Mouse (Mus musculus) myocyte (in vitro differentiated cells): Measurements from ENCODE around the gene Dhx32. TPM values are rescaled to one million over a fixed set of nuclear protein-coding genes. Genes with fewer than 3 reads are reported as not detected.
"Not testable (repeated sequence)": the region's sequence is repeated elsewhere in the genome, so short reads cannot be mapped to it uniquely, and the experiment has no call there.

ENCODE experiments used
- H3K27me3 ChIP-seq: one replicate; pipeline ENCODE4 v1.6.1; 2011; ENCODE audit not compliant: control insufficient read depth, insufficient read depth, insufficient read length
- H3K36me3 ChIP-seq: one replicate; pipeline ENCODE4 v1.6.1; 2011; ENCODE audit not compliant: control insufficient read depth, insufficient read depth
- H3K4me2 ChIP-seq: one replicate; pipeline ENCODE4 v1.6.1; 2011; ENCODE audit warnings: low read depth, control low read depth
- H3K4me3 ChIP-seq: one replicate; pipeline ENCODE4 v1.5.1; 2011; ENCODE audit warnings: mild to moderate bottlenecking, control low read depth, moderate library complexity
- H3K79me2 ChIP-seq: one replicate; pipeline ENCODE4 v1.6.1; 2011; ENCODE audit not compliant: control insufficient read depth, insufficient read depth
- H3ac ChIP-seq: one replicate; pipeline ENCODE4 v1.6.1; 2011; ENCODE audit not compliant: control insufficient read depth, insufficient read length
- CEBPB ChIP-seq: IDR thresholded peaks from 2 replicates; pipeline ENCODE4 v1.6.1; 2011; ENCODE audit warnings: mild to moderate bottlenecking, moderate library complexity; ENCODE audit not compliant: poor library complexity, insufficient read depth, severe bottlenecking
- E2F4 ChIP-seq: IDR thresholded peaks from one replicate; pipeline ENCODE4 v1.6.1; 2011; ENCODE audit warnings: mild to moderate bottlenecking, control low read depth, moderate library complexity; ENCODE audit not compliant: insufficient read depth
- MAX ChIP-seq: IDR thresholded peaks from one replicate; pipeline ENCODE4 v1.6.1; 2011; ENCODE audit warnings: low read depth, mild to moderate bottlenecking, control low read depth
- MYOD1 ChIP-seq, 3 experiments: IDR thresholded peaks; one replicate each; pipeline ENCODE4 v1.6.1; 2011; ENCODE audit warnings: control low read depth in 2 of 3, low read depth in 2 of 3, mild to moderate bottlenecking in 2 of 3, moderate library complexity in 1 of 3; ENCODE audit not compliant: insufficient read length in 2 of 3, control insufficient read depth in 1 of 3
- MYOG ChIP-seq, 3 experiments: IDR thresholded peaks; one replicate each; pipeline ENCODE4 v1.6.1; 2011; ENCODE audit warnings: control low read depth in 2 of 3, low read depth in 2 of 3, mild to moderate bottlenecking in 2 of 3; ENCODE audit not compliant: insufficient read length in 2 of 3, control insufficient read depth in 1 of 3, insufficient read depth in 1 of 3
- POLR2A ChIP-seq: IDR thresholded peaks from one replicate; pipeline ENCODE4 v1.6.1; 2011; ENCODE audit warnings: low read depth, mild to moderate bottlenecking, control low read depth, moderate library complexity; ENCODE audit not compliant: insufficient read length
- POLR2AphosphoS2 ChIP-seq: IDR thresholded peaks from one replicate; pipeline ENCODE4 v1.6.1; 2011; ENCODE audit warnings: low read depth, control low read depth; ENCODE audit not compliant: insufficient read length
- REST ChIP-seq: IDR thresholded peaks from one replicate; pipeline ENCODE4 v1.6.1; 2011; ENCODE audit warnings: mild to moderate bottlenecking, control low read depth, moderate library complexity; ENCODE audit not compliant: insufficient read depth, insufficient read length
- SRF ChIP-seq: IDR thresholded peaks from one replicate; pipeline ENCODE4 v1.6.1; 2011; ENCODE audit warnings: low read depth; ENCODE audit not compliant: control insufficient read depth, insufficient read length
- TCF12 ChIP-seq: IDR thresholded peaks from one replicate; pipeline ENCODE4 v1.6.1; 2011; ENCODE audit warnings: mild to moderate bottlenecking, control low read depth; ENCODE audit not compliant: poor library complexity, insufficient read depth, severe bottlenecking
- TCF3 ChIP-seq: IDR thresholded peaks from one replicate; pipeline ENCODE4 v1.6.1; 2011; ENCODE audit warnings: low read depth, control low read depth; ENCODE audit not compliant: insufficient read length
- USF1 ChIP-seq: IDR thresholded peaks from one replicate; pipeline ENCODE4 v1.6.1; 2011; ENCODE audit warnings: low read depth, mild to moderate bottlenecking, control low read depth, moderate library complexity
- polyA plus RNA-seq: library from polyadenylated mRNA; unstranded; fragments of >200 nt; fragmentation: generic; extraction: Trizol; gene quantifications from one replicate; pipeline ENCODE4 v1.2.1, GENCODE M21; 2012; ENCODE audit warnings: missing spikeins

The Dhx32 gene
- polyA plus RNA-seq, 1 experiment: 31.9 TPM

DNA sequence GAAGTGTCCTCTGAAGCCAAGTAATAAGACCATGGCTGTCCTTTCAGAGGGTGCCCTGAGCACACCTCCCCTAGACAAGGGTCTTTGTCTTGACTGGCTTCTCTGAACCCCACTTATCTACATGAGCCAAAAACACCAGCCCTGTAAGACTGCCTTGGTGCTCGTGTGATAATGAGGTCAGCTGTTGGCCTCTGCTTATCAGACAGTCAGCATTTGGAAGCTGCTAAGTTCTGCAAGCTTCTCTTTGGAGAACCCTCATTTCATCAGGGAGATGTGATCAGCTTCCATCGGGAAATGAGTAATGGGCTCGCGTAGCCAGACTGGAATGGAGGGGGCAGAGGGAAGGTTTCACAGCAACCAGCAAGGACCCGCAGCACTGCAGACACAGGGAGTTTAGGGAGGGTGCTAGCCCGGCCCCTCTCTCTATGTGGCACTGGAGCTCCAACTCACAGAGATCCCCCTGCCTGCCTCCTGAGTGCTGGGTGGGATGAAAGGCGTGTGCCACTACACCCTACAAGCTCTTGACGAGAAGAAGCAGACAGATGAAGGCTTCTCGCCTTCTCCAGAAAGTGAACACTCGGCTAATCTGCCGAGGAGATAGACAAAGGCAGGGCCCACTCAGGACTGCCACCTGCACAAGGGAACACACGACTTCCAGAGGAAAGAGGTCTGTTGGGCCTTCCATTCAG lies 84.4 kb downstream of the Dhx32 start:
- no peak overlapping the region for H3K4me3 ChIP-seq
- H3K79me2 ChIP-seq: no peaks in the 10 kb centered on the region
- no peaks in the 10 kb centered on the region for H3K36me3 ChIP-seq
- no peak overlapping the region for H3K4me2 ChIP-seq
- TF ChIP-seq REST: no peak
- no peak for TF ChIP-seq MAX
- no peak for TF ChIP-seq E2F4
- TF ChIP-seq SRF: no peak
- TF ChIP-seq MYOD1 (IDR thresholded peaks at IDR 0.05; ENCODE audit: control insufficient read depth in 1 of 3, insufficient read length in 2 of 3, low read depth in 2 of 3): no peak
- no peak for TF ChIP-seq POLR2AphosphoS2
- TF ChIP-seq TCF3: no peak
- no peak for TF ChIP-seq CEBPB
- TF ChIP-seq USF1: no peak
- TF ChIP-seq TCF12: no peak
- TF ChIP-seq MYOG (IDR thresholded peaks at IDR 0.05; ENCODE audit: control insufficient read depth in 1 of 3, insufficient read depth in 1 of 3, insufficient read length in 2 of 3, low read depth in 2 of 3): no peak
- TF ChIP-seq POLR2A: no peak
- no peaks in the 10 kb centered on the region for H3K27me3 ChIP-seq
- H3ac ChIP-seq: no peak overlapping the region

GRCm38 (mm10) chr7:133685644-133686043 lies 96.9 kb downstream of the Dhx32 start:
- H3K4me3 ChIP-seq, H3K4me2 ChIP-seq, H3ac ChIP-seq, H3K27me3 ChIP-seq, H3K79me2 ChIP-seq: not testable (repeated sequence)
- H3K36me3 ChIP-seq: peaks cover 12% of the 10 kb centered on the region
- peak; percentile 58 for TF ChIP-seq POLR2AphosphoS2
- TF ChIP-seq POLR2A: peak; percentile 25

- Histone ChIP-seq H3K36me3 (peaks cover 12% of the 10 kb centered on the region), H3K4me2 (no peak overlapping the region), H3K27me3 (no peaks in the 10 kb centered on the region), H3K4me3 (no peak overlapping the region), H3K79me2 (no peaks in the 10 kb centered on the region), H3ac (no peak overlapping the region)
- TF ChIP-seq MAX (no peak), SRF (no peak), MYOG (IDR thresholded peaks at IDR 0.05; ENCODE audit: control insufficient read depth in 1 of 3, insufficient read depth in 1 of 3, insufficient read length in 2 of 3, low read depth in 2 of 3) (no peak), POLR2A (no peak), USF1 (no peak), E2F4 (no peak), CEBPB (no peak), MYOD1 (IDR thresholded peaks at IDR 0.05; ENCODE audit: control insufficient read depth in 1 of 3, insufficient read length in 2 of 3, low read depth in 2 of 3) (no peak), TCF12 (no peak), TCF3 (no peak), REST (no peak), POLR2AphosphoS2 (no peak)
These were observed 97.8 kb downstream of the Dhx32 start for GRCm38 (mm10) chr7:133684701-133685100.

DNA sequence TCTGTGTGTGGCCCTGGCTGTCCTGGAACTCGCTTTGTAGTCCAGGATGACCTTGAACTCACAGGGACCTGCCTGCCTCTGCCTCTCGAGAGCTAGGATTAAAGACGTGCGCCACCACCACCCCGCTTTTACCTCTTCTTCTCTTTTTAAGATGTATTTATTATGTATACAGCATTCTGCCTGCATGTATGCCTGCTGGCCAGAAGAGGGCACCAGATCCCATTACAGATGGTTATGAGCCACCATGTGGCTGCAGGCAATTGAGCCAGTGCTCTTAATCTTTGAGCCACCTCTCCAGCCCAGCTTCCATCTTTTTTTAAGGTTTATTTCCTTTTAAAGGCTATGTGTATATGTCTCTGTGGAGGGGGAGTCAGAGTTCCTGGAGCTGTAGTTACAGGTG lies 98.4 kb downstream of the Dhx32 start:
- Histone ChIP-seq H3K4me3 (no peak overlapping the region), H3K4me2 (no peak overlapping the region), H3K36me3 (peaks cover 8% of the 10 kb centered on the region), H3ac (no peak overlapping the region), H3K79me2 (no peaks in the 10 kb centered on the region), H3K27me3 (no peaks in the 10 kb centered on the region)
- TF ChIP-seq MYOD1 (IDR thresholded peaks at IDR 0.05; ENCODE audit: control insufficient read depth in 1 of 3, insufficient read length in 2 of 3, low read depth in 2 of 3) (no peak), MAX (no peak), POLR2AphosphoS2 (no peak), REST (no peak), TCF12 (no peak), MYOG (IDR thresholded peaks at IDR 0.05; ENCODE audit: control insufficient read depth in 1 of 3, insufficient read depth in 1 of 3, insufficient read length in 2 of 3, low read depth in 2 of 3) (no peak), POLR2A (no peak), TCF3 (no peak), CEBPB (no peak), SRF (no peak), E2F4 (no peak), USF1 (no peak)

GRCm38 (mm10) chr7:133683626-133684025 lies 98.9 kb downstream of the Dhx32 start:
- Histone ChIP-seq H3K4me3 (no peak overlapping the region), H3ac (no peak overlapping the region), H3K79me2 (no peaks in the 10 kb centered on the region), H3K4me2 (no peak overlapping the region), H3K27me3 (no peaks in the 10 kb centered on the region), H3K36me3 (peaks cover 3% of the 10 kb centered on the region)
- TF ChIP-seq REST (no peak), SRF (no peak), TCF3 (no peak), POLR2A (no peak), USF1 (no peak), MYOD1 (IDR thresholded peaks at IDR 0.05; ENCODE audit: control insufficient read depth in 1 of 3, insufficient read length in 2 of 3, low read depth in 2 of 3) (no peak), CEBPB (no peak), MAX (no peak), TCF12 (no peak), POLR2AphosphoS2 (no peak), E2F4 (no peak), MYOG (IDR thresholded peaks at IDR 0.05; ENCODE audit: control insufficient read depth in 1 of 3, insufficient read depth in 1 of 3, insufficient read length in 2 of 3, low read depth in 2 of 3) (no peak)
